Mouse (Mus musculus) kidney, postnatal 10 days (tissue): ENCODE measurements around the gene Rnase10.
"Not testable (repeated sequence)": the region's sequence is repeated elsewhere in the genome, so short reads cannot be mapped to it uniquely, and the experiment has no call there.

Experiments used
- DNase-seq: peaks from one replicate; pipeline ENCODE4 v3.0.0; 2021; ENCODE audit warnings: mixed read lengths

Gene Rnase10

DNA sequence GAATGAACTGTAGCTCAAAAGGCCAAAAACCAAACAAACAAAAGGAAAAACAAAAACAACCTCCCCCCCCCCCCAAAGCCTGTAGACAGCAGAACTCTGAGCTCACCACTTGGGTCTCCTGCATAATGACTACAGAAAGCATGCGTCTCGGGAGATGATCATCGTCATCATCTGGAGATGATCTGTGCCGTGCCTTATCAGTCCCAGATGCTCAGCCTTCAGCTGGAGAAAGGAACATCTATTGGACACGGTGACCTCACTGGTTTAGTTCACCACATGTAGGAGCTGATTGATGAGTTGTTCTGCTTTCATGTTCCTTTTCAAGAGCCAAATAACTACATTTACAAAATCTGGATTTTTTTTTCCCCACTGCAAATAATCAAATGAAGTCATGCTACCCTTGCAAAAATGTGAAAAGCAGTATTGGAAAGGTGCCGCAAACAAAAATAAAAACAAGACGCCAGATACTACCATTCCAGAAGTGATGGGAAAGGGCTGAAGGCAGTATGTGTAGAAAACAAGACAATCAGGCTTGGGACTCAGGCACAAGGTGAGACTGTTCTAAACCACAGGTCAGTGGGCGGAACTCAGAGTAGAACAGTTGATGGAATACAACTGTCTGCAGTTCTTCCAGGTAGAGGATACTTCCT, at the start of gene Rnase10:
Gene Rnase10, plus strand, starts transcription at position 600 of the 650 bp plus-strand sequence.
- DNase-seq = no peak

DNA sequence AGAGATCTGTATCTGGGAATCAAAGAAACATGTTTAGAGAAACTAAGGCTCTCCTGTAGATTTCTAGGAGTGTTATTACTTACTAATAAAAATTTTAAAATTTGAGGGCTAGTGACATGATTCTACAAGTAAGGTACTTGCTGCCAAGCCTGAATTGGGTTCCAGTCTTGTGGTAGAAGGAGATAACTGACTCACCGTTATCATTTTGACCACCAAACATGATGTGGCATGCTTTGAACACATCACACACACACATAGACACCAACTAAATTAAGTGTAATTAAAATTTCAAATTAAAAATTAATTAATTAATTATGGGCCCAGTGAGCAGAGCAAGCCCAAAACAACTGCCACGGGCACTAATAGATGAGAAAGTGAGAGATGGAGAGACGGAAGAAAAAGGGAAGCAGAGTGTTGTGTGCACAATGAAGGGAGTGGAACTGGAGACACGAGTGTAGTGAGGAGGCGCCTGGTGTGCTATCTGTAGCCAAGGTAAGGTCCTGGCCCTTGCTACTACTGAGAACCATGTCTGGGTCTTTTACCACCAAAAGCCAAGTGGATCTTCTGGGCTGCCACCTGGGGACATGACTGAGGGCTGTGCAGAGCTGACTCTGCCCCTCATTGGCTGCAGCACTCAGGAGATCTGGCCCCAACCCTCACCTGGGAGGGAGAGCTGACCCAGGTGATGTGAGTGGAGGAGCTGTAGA, 49.1 kb upstream of the Rnase10 start:
- DNase-seq = not testable (repeated sequence)

DNA sequence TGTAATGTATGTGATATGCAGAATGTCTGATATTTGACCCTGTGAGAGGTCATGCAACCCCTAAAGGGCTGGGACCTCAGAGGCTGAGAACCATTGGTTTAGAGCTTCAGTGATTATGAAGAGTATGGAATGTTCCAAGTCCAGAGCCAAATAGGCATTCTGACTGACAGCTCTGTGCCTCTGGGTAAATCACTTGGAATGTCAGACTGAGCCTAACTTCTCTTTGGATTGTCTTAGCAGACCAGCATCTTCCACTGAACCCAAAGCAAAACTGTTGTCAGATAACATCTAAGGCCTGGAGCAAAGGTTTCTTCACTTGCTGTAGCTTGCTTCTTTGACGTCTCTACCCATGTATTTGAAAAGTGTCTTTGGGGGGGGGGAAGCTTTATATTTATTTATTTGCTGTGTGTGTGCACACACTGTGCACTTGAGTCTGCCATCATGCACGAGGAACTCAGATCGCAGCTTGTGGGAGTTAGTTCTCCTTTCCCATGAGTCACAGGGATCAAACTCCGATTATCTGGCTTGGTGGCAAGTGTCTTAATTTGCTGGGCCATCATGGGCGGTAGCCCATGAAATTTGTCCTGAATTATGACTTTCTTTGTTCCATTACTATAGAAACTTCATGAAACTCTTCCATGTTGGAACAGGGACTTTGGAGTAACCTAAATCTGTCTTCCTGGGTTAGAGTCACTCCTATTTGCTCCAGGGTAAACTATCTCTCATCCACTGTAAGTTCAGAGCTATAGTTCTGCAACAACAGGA, 39.2 kb upstream of the Rnase10 start:
- no peak for DNase-seq

GRCm38 (mm10) chr14:50969041-50969440, 38.5 kb upstream of the Rnase10 start:
- DNase-seq = no peak

DNA sequence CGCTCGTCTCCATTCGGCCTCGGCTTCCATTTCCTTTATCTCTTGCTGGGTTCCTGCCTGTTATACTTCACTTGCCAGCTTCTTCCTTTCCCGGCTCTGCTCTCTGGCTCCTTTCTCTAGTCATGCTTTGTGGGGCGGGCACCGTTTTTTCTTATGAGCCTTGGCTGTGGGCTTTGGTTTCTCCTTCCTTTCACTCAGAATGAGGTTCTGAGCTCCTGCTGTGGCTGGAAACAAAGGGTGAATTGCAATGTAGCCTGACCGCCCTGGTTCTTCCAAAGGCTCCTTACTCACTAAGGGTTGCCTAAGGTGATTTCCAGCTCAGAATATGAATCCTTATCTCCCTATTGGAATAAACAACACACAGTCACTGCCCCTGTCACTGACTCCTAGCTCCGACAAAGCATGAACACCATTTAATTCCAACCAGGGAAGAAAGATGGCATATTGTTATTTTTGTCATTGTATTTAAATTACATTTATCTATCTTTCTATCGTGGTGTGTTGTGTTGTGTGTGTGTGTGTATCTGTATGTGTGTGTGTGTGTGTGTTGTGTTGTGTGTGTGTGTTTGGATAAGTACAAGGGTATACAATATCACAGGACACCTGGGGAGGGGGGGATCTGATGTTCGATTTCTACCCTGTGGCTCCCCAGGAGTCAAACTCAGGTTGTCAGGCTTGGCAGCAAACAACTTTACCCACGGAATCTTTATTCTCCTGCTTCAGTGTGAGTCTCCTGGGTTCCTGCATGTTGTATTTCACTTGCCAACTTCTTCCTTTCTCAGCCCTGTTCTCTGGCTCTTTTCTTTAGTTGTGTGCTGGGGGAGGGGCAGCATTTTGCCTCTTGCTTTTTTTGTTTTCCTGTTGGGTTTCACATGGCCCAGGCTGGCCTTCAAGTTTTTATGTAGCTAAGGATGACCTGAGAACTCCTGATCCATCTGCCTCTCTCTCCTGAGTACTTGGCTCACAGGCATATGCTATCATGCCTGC, 37.7 kb upstream of the Rnase10 start:
- DNase-seq = no peak

GRCm38 (mm10) chr14:50970822-50971221, 36.7 kb upstream of the Rnase10 start:
- no peak for DNase-seq

DNA sequence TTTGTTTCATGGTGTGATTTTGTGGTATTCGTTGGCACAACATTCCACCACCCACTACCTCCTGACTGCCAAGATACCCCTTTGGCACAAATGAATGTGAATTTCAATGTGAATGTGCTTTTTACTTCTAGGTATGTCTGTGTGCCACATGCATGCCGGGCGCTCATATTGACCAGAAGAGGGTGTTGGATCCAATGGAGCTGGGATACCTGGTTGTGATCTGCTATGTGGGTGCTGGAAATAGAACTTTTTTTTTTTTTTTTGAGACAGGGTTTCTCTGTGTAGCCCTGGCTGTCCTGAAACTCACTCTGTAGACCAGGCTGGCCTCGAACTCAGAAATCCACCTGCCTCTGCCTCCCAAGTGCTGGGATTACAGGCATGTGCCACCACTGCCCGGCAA, 34.5 kb upstream of the Rnase10 start:
- not testable (repeated sequence) for DNase-seq

GRCm38 (mm10) chr14:50973700-50974099, 33.9 kb upstream of the Rnase10 start:
- DNase-seq = no peak

DNA sequence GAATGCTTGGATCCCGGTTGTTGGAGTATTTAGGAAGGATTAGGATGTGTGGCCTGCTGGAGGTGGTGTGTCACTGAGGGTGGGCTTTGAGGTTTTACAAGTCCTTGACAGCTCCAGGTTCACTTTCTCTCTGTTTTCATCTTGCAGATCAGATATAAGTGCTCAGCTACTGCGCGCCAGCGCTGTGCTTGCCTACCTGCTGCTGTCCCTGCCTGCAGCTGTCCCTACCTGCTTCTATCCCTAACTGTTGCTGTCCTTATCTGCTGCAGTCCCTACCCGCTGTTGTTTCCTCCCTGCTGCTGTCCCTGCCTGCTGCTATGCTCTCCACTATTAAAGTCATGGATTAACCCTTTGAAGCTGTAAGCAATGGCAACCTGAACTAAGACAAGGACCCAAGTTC, 32.5 kb upstream of the Rnase10 start:
- DNase-seq = no peak

DNA sequence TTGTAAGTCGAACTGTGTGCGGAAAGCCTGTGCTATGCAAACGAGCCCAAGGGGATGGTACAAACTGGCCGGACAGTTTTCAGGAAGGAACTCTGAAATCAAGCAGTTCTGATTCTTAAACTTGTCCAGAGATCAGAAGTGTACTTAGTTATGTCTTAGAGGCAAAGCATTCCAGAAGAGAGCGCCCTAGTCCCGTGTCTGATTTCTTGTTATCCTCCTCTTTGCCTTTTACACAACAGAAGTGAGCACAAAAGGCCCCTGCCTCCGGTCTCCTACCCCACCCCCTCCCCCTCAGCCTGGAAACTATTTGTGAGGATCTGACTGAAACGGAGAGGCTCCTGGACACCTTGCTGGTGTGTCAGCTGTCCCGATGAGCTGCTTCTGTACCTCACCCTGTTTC, 30.9 kb upstream of the Rnase10 start:
- peak; percentile 58 for DNase-seq

DNA sequence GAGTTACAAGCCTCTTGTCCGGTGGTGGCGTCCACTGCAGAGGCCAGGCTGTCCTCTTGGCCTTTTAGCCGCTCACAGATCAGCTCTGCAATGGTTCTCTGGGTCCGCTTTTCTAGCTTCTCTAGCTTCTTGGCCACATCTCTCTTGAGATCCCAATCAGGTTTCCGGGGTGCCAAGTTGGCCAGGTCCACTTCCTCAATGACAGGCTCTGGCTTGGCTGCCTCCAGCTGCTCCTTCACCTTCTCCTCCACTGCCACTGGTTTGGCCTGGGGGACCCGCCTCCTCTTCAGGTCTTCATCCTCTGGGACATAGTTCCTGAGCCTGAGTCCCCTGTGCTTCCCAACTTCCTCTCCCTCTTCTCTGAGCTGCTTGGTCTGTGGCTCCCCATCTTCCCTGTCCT, 29.1 kb upstream of the Rnase10 start:
- DNase-seq = not testable (repeated sequence)

DNA sequence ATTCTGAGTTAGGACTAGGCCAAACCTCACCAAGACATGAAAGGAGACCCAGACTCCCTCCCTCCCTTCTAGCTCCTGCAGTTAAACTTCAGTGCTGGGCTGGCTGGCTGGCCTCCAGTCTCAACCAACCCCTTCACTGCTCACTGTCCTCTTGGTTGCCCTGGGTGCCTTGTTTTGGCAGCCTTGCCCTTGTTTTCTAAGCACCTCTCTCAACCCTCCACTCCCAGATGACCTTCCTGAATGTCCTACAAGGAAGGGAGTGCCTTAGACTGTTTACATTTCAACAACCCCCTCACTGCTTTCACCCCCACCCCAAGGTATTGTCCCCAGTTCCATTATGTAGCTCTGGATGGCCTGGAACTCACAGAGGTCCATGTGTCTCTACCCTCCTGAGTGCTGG, 27.9 kb upstream of the Rnase10 start:
- DNase-seq = peak; percentile 32

- DNase-seq = no peak
Measured at GRCm38 (mm10) chr14:50981207-50981606, 26.3 kb upstream of the Rnase10 start.

DNA sequence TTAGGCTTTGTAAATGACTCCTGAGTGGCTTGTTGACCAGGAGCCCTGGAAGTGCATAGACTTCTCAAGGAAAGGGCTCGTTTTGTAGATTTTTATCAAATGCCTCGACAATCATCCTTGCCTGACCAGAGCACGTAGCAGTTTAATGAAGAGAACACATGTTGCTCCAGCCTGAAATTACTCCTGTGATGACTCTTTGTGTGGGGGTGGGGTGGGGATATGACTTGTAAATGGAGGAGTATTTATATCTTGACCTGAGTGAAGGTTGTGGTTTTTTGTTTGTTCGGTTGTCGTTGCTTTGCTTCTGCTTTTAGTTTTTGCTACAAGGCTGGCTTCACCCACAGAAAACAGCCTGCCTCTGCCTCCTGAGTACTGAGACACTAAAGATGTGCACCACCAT, 25.7 kb upstream of the Rnase10 start:
- no peak for DNase-seq

DNA sequence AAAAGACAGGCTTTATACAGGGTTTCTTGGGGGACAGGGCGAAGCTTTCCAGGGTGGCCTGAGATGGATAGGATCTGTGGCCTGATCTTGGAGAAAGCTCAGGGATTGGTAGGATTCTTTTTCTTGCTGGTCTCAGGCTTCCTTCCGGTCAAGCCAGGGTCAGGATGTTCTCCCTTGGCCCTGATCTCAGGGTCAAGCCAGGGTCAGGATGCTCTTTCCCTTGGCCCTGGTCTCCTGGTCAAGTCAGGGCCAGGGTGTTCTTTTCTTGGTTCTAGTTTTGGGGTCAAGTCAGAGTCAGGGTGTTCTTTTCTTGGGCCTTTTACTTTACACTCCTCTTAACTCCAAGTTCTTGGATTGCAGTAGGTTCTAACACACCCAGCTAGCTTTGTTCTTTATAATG, 19.9 kb upstream of the Rnase10 start:
- DNase-seq = no peak

DNA sequence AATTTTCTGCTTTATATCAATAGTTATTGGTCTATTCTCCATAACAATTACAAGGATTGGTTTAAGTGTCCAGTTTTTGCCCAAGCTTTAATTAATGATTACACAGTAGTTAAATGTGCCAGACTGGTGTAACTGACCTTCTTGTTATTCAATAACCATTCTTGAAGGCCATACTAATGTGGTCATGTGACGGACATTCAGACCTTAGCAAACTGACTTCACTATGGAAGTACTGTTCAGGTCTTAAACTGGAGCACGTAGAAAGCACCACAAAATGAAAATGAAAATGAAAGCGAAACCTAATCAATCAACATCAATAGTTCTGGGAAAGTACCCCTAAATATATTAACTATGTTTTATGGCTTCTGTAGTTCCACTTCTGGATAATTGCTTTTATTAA, 16.5 kb upstream of the Rnase10 start:
- DNase-seq = no peak

DNA sequence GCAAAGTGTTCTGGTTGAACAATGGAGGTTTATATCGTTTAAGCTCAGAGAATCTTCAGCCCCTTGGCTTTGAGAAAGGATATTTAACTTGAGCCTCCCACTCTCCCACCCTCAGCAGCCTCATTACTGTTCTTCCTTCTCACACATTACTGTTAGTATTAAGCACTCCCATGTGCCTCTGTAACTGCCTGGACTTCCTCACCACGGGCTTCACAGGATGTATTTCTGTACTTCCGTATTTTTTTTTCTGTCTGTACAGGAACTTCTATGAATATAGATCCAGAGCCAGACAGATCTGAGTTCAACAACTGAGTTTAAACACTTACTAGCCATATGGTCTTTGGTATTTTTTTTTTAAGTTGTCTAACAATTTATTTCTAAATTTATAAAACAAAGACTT, 10.5 kb upstream of the Rnase10 start:
- DNase-seq = no peak

GRCm38 (mm10) chr14:50997999-50998666, 9.4 kb upstream of the Rnase10 start:
- DNase-seq = no peak

- DNase-seq = peak; percentile 69
Measured at GRCm38 (mm10) chr14:51007914-51008713, 563 bp downstream of the Rnase10 start.

DNA sequence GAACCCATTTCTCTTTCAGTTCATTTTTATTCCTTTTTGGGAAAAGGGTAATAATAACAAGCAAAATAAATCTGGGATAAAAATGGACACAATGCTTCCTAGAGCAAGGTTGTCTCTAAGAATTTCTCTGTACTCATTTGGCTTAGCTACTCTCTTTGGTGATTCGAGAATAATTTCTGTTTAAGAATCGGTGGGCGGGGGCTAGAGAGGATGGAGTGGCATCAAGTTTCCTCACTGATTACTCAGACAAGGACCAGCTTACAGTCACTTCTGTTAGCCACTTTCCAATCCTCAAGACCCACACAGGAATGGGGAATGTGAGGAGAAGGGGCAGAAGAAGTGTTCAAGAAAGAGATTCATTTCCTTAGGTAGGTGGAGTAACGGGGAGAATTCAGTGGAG, 1.2 kb downstream of the Rnase10 start:
- DNase-seq = no peak

DNA sequence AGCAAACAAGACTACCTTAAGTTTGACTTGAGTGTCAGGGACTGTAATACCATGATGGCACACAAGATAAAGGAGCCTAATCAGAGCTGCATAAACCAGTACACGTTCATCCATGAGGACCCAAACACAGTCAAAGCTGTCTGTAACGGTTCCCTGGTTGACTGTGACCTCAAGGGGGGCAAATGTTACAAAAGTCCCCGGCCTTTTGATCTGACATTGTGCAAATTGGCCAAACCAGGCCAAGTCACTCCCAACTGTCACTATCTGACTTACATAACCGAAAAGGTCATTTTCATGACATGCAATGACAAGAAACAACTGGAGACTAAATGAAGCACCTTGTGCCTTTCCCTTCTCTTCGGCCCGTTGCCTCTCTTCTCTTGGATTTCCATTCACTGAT, 2.0 kb downstream of the Rnase10 start:
- DNase-seq = no peak
